Mouse (Mus musculus): ENCODE data around the gene Prl8a9.

The Prl8a9 gene

GRCm38 (mm10) chr13:27564506-27564905 lies at the start of gene Prl8a9:
Prl8a9 (minus strand) TSS chr13:27564606.
- DNase-seq (ENCODE audit: low read depth, low spot score): no peak

DNA sequence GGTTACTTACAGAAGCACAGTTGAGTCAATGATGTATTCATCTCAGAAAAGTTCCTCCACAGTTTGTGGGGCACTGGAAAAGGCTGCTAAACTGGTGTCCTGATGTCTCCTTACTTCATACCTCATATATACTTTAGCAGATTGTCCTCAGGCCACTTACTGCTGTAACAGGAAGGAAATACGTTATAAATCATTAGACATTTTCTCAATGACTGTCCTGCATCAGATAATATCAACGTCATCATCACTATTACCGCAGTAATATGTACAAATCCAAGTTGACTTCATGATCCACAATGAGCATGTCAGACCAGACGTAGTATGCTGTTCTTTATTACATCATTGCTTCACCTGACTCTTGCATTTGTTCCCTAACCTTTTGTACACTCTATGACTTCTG lies 46.1 kb upstream of the Prl8a9 start, which contains the start of gene Prl7b1:
TSS of gene Prl7b1 (minus strand) at position 101 of the 400 bp plus-strand sequence.
- DNase-seq (ENCODE audit: low read depth, low spot score): no peak

DNA sequence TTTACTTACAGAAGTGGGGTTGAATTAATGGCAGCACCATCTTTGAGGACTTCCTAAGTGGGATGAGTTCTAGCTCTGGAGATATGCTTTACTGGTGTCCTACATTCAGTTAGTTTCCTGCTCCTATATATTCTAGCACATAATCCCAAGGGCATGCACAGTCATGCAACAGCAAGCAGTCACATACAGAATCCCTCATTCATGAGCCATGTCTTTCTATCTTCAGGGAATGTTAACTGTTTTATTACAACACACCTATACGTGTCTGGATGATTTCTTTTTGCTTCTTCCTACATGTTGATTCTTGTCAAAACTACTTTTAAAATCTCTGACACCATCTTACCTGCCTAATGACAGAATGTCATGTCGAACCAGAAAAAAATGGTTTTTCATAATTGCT lies 17.7 kb upstream of the Prl8a9 start, which contains the start of gene Prl8a1:
TSS of gene Prl8a1 (minus strand) at position 101 of the 400 bp plus-strand sequence.
- DNase-seq (ENCODE audit: low read depth, low spot score): no peak

DNA sequence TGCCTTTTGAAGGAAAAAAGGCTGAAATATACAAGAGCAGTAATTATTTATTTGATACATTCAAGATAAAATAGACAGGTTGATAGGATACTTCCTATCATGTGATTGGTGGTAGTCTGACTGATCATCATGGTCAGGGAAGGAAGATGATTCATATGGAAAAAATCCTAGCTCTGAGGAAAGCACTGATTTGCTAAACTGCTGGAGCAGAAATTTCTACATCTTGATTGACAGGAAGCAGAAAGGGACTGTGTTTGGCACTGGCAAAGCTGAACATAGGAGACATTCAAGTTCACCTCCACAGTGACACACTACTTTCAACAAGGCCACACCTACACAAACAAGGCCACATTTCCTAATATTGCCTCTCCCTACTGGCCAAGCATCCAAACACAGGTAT lies 11.1 kb downstream of the Prl8a9 start:
- no peak for DNase-seq (ENCODE audit: low read depth, low spot score)

DNA sequence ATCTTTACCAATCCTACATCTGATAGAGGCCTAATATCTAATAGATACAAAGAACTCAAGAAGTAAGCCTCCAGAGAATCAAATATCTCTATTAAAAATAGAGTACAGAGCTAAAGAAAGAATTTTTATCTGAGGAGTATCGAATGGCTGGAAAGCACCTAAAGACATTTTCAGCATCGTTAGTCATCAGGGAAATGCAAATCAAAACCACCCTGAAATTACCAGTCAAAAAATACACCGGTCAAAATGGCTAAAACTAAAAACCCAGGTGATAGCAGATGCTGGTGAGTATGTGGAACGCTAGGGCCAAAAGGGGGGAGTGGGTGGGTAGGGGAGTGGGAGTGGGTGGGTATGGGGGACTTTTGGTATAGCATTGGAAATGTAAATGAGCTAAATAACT lies 41.2 kb downstream of the Prl8a9 start:
- no peak for DNase-seq (ENCODE audit: low read depth, low spot score)

DNA sequence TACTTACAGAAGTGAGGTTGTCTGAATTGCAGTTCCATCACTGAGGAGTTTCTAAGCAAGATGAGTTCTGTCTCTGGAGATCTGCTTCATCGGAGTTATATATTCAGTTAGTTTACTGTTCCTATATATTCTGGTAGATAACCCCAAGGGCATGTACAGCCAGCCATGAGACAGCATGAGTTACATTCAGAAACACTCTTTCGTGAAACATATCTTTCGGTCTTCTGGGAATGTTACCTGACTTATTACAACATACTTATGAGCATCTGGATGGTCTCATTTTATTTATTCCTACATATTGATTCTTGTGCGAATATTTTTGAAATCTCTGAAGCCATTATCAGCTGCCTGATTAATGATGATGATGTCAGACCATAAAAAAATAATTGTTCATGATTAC lies 51.3 kb downstream of the Prl8a9 start, which contains the start of gene Prl8a8:
TSS of gene Prl8a8 (minus strand) at position 101 of the 400 bp plus-strand sequence.
- no peak for DNase-seq (ENCODE audit: low read depth, low spot score)

Data from CD4-positive helper T cell, adult 2 months (primary cell).